Mouse (Mus musculus) urinary bladder, postnatal 25 days (tissue): ENCODE results near the gene Nhsl2.
A peak's percentile ranks its signal among the peaks of the same experiment; 100 is the strongest.
"Not testable (repeated sequence)": the region's sequence is repeated elsewhere in the genome, so short reads cannot be mapped to it uniquely, and the experiment has no call there.

ENCODE experiments used
- DNase-seq: peaks from one replicate; pipeline ENCODE4 v3.0.0; 2022; ENCODE audit warnings: low spot score

Gene Nhsl2

GRCm38 (mm10) chrX:102085798-102086443 lies 236.7 kb downstream of the Nhsl2 start:
- DNase-seq: no peak

- DNase-seq: no peak
Measured at GRCm38 (mm10) chrX:102090605-102091004, 241.4 kb downstream of the Nhsl2 start.

GRCm38 (mm10) chrX:102094381-102094904 lies 245.3 kb downstream of the Nhsl2 start:
- DNase-seq: no peak

GRCm38 (mm10) chrX:102101886-102102285 lies 252.7 kb downstream of the Nhsl2 start:
- DNase-seq: no peak

- DNase-seq: not testable (repeated sequence)
Measured at GRCm38 (mm10) chrX:102103830-102104229, 254.6 kb downstream of the Nhsl2 start.

DNA sequence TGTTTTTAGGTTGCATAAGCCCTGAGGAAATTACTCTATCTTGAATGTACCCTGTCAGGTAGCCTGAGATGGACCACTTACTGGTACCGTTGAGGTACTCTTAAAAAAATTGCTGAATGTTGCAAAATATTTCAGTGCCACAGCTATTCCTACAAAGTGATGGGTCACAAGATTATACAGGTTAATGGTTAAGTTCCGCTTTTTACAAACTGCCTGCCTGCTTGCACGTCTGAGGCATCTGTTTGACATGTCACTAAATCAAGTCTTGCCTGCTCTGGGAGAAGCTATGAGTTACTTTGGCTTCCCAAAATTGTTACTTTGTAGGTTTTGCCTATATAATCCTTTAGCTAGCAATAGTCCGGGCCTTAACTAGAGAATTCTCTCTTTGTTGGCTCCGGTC lies 260.2 kb downstream of the Nhsl2 start:
- not testable (repeated sequence) for DNase-seq

DNA sequence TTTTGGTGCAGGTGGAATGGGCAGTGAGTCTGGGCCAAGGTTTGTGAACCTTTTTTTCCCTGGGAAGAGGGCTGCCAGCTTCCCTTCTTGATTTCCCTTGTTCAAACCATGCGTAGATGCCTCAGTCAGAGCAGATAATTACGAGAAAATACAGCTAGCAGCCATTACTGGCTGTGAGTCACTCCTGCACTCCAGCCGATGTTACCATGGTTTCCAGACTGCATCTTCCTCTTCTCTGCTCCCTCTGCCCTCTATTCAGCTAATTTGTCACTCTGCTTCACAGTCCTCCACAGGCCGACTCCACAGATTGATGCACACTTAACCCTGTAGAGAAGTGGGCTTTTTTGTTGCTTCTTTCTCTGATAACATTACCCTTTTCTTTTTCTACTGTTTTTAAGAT lies 266.5 kb downstream of the Nhsl2 start:
- no peak for DNase-seq

- peak; percentile 84 for DNase-seq
Measured at GRCm38 (mm10) chrX:102119042-102119864, 270.1 kb downstream of the Nhsl2 start, which contains the start of gene Pin4. Gene Pin4, plus strand, starts transcription at chrX:102119447.

GRCm38 (mm10) chrX:102121321-102121720 lies 272.1 kb downstream of the Nhsl2 start:
- no peak for DNase-seq

GRCm38 (mm10) chrX:102141157-102141556 lies 292.0 kb downstream of the Nhsl2 start:
- DNase-seq: no peak
